Mouse (Mus musculus): ENCODE results near the gene 9930111J21Rik1. TPM values are rescaled to one million over a fixed set of nuclear protein-coding genes. Genes with fewer than 3 reads are reported as not detected.
"Not testable (repeated sequence)": the region's sequence is repeated elsewhere in the genome, so short reads cannot be mapped to it uniquely, and the experiment has no call there.

Gene 9930111J21Rik1
- polyA plus RNA-seq, 1 experiment from 2014 or later, result 0.15 TPM

DNA sequence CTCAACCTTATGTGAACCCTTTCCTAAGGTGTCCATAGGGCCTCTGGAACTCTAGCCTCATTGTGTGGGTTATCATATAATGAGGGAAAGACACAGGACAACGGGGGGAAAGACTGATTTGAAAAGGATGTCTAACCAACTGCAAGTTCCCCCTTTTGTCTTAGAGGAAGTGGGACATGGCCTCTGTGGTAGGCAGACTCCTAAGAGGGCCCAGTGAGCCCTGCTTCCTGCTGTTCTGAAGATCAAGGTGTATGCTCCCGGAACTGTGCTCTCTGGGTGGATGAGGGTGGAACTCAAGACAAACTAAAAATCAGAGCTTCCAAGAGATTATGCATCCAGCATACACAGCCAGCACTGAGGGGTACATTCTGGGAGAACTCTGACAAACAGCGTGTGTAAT is 9.0 kb upstream of the 9930111J21Rik1 start:
- H3K27ac ChIP-seq (ENCODE audit: low read depth, low read length); H3K27me3 ChIP-seq (replicated peaks; ENCODE audit: control insufficient read depth, insufficient read depth, low read length): not testable (repeated sequence)
- 81% methylated on average over 2 of the region's 3 CpGs for WGBS

DNA sequence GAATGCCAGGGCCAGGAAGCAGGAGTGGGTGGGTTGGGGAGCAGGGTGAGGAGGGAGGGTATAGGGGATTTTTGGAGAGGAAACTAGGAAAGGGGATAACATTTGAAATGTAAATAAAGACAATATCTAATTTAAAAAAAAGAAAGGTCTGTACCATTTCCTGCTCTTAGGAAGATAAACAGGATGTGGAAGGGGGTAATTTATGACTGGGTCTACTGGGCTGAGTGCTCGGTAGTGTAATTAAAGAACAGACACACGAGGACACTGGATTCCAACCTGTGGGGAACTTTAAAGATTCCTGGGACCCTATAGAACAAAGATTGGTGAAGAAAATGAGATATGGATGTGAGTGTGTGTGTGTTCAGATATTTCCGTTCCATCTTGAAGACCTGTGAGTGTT is 3.6 kb upstream of the 9930111J21Rik1 start:
- H3K27ac ChIP-seq (ENCODE audit: low read depth, low read length); H3K9me3 ChIP-seq (replicated peaks; ENCODE audit: control insufficient read depth, low read length); H3K9ac ChIP-seq (ENCODE audit: low read length); H3K4me1 ChIP-seq (ENCODE audit: control insufficient read depth, insufficient read depth, low read length); H3K4me2 ChIP-seq (ENCODE audit: low read length); DNase-seq (ENCODE audit: low spot score); H3K4me3 ChIP-seq (ENCODE audit: low read depth, low read length); H3K36me3 ChIP-seq (ENCODE audit: control insufficient read depth, insufficient read depth, low read length); ATAC-seq; H3K27me3 ChIP-seq (replicated peaks; ENCODE audit: control insufficient read depth, insufficient read depth, low read length): not testable (repeated sequence)
- no CpG with 5 or more reads among the region's 3 CpGs for WGBS

More for the DNA sequence above, 9.0 kb upstream of the 9930111J21Rik1 start:
- not testable (repeated sequence) for H3K9ac ChIP-seq (ENCODE audit: low read length); H3K4me2 ChIP-seq (ENCODE audit: low read length); DNase-seq (ENCODE audit: low spot score); H3K4me1 ChIP-seq (ENCODE audit: control insufficient read depth, insufficient read depth, low read length); H3K9me3 ChIP-seq (replicated peaks; ENCODE audit: control insufficient read depth, low read length); H3K36me3 ChIP-seq (ENCODE audit: control insufficient read depth, insufficient read depth, low read length); H3K4me3 ChIP-seq (ENCODE audit: low read depth, low read length); ATAC-seq

DNA sequence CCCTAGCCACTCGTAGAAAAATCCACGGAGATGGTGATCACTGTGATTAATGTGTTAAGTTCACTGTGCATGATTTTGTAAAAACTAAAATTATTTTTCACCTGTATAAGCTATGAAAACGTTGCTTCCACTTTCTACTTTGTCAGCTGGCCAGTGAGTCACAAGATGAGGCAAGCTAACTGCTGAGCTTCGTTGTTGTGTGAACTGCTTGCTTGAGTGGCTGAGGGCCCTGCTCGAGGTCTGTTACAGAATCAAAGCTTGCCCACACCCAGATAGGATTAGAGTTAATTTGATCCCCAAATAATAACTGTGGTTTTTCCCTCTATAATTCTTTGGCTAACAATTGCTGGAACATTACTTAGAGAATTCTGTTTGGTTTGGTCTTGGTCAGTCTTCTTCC is 854 bp upstream of the 9930111J21Rik1 start:
- not testable (repeated sequence) for H3K9ac ChIP-seq (ENCODE audit: low read length); H3K27ac ChIP-seq (ENCODE audit: low read depth, low read length); H3K4me2 ChIP-seq (ENCODE audit: low read length); H3K27me3 ChIP-seq (replicated peaks; ENCODE audit: control insufficient read depth, insufficient read depth, low read length); H3K4me1 ChIP-seq (ENCODE audit: control insufficient read depth, insufficient read depth, low read length); H3K36me3 ChIP-seq (ENCODE audit: control insufficient read depth, insufficient read depth, low read length); H3K9me3 ChIP-seq (replicated peaks; ENCODE audit: control insufficient read depth, low read length); ATAC-seq; DNase-seq (ENCODE audit: low spot score); H3K4me3 ChIP-seq (ENCODE audit: low read depth, low read length)
- WGBS, result no CpG with 5 or more reads among the region's 5 CpGs

DNA sequence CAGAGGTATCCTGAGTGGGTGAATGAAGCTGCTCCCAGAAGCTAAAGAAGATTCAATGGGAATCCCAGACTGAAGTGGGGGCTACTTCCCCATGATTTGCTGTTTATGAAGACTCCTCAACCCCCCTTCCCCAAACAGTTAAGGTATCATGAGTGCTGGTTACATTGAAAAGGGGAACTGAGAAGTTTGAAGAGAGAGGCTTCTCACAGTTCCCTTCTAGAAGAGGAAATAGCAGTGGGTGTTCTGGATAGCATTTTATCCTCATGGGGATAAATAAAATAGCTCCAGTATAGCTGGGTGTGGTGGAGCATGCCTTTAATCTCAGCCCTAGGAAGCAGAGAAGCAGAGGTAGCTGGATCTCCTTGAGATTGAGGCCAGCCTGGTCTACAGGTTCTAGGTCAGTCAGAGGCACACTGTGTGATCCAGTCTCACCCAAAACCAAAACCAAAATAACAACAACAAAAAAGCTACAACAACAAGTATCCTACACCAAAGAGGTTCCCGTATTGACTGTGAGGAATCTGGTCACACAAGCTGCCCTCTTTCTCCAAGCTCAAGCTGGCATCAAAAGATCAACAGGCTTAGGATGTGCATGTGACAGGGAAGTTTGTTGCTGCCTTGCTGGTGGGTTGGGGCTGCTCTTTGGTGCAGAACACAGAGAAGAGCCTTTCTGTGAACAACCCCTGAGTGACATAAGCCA is 808 bp downstream of the 9930111J21Rik1 start, which contains the start of gene Olfr56:
Gene Olfr56 (plus strand): TSS at position 650 of the 700 bp plus-strand sequence.
- H3K4me3 ChIP-seq (ENCODE audit: low read depth, low read length); DNase-seq (ENCODE audit: low spot score); H3K4me2 ChIP-seq (ENCODE audit: low read length); H3K27ac ChIP-seq (ENCODE audit: low read depth, low read length); H3K36me3 ChIP-seq (ENCODE audit: control insufficient read depth, insufficient read depth, low read length); ATAC-seq; H3K27me3 ChIP-seq (replicated peaks; ENCODE audit: control insufficient read depth, insufficient read depth, low read length); H3K9me3 ChIP-seq (replicated peaks; ENCODE audit: control insufficient read depth, low read length); H3K4me1 ChIP-seq (ENCODE audit: control insufficient read depth, insufficient read depth, low read length); H3K9ac ChIP-seq (ENCODE audit: low read length): not testable (repeated sequence)
- no CpG with 5 or more reads among the region's 1 CpGs for WGBS

DNA sequence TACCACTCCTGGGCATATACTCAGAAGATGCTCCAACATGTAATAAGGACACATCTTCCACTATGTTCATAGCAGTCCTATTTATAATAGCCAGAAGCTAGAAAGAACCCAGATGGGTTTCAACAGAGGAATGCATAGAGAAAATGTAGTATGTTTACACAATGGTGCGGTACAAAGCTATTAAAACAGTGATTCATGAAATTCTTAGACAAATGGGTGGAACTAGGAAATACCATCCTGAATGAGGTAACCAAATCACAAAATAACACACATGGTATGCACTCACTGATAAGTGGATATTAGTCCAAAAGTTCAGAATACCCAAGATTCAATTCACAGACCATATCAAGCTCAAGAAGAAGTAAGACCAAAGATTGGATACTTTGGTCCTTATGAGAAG is 4.5 kb downstream of the 9930111J21Rik1 start:
- no CpG with 5 or more reads among the region's 1 CpGs for WGBS

DNA sequence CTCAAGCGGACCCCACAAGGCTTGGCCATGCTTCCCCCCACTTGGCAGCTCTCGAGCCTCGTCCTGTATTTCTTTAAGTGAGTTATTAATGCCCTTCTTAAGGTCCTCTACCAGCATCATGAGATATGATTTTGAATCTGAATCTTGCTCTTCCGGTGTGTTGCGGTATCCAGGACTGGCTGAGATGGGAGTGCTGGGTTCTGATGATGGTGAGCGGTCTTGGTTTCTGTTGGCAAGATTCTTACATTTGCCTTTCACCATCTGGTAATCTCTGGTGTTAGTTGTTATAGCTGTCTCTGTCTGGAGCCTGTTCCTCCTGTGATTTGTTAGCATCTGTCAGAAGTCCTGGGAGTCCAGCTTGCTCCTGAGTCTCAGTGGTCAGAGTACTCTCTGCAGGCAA is 33.1 kb downstream of the 9930111J21Rik1 start, which contains the start of gene Psme2b:
Gene Psme2b (minus strand): TSS at position 101 of the 400 bp plus-strand sequence.
- DNase-seq (ENCODE audit: low spot score); H3K4me3 ChIP-seq (ENCODE audit: low read depth, low read length); ATAC-seq; H3K36me3 ChIP-seq (ENCODE audit: control insufficient read depth, insufficient read depth, low read length); H3K9me3 ChIP-seq (replicated peaks; ENCODE audit: control insufficient read depth, low read length); H3K9ac ChIP-seq (ENCODE audit: low read length); H3K27ac ChIP-seq (ENCODE audit: low read depth, low read length); H3K4me1 ChIP-seq (ENCODE audit: control insufficient read depth, insufficient read depth, low read length); H3K27me3 ChIP-seq (replicated peaks; ENCODE audit: control insufficient read depth, insufficient read depth, low read length); H3K4me2 ChIP-seq (ENCODE audit: low read length): not testable (repeated sequence)
- 95% methylated on average over 6 of the region's 6 CpGs for WGBS

More for the DNA sequence above, 4.5 kb downstream of the 9930111J21Rik1 start:
- H3K36me3 ChIP-seq (ENCODE audit: control insufficient read depth, insufficient read depth, low read length); ATAC-seq; H3K27me3 ChIP-seq (replicated peaks; ENCODE audit: control insufficient read depth, insufficient read depth, low read length); H3K4me3 ChIP-seq (ENCODE audit: low read depth, low read length); H3K9ac ChIP-seq (ENCODE audit: low read length); H3K9me3 ChIP-seq (replicated peaks; ENCODE audit: control insufficient read depth, low read length); H3K4me1 ChIP-seq (ENCODE audit: control insufficient read depth, insufficient read depth, low read length); H3K27ac ChIP-seq (ENCODE audit: low read depth, low read length); H3K4me2 ChIP-seq (ENCODE audit: low read length); DNase-seq (ENCODE audit: low spot score): not testable (repeated sequence)

DNA sequence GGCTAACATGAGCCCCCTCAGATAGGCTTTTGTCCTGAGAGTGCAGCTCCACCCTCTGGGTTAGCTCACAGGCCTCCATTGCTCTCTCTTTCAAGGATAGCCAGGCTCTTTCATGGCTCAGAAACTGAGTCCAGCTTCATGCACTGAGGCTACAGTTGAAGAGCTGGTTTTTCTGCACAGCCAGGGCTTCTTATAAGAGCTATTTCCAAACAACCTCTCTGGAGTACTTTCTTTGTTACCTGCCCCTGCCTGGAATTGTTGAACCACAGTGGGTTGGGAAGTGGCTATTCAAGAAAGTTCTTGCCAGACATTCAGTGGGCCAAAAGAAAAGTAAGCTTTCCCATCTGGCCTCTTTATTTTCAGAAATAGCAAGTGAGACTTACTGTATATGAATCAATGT is 39.9 kb downstream of the 9930111J21Rik1 start:
- not testable (repeated sequence) for H3K36me3 ChIP-seq (ENCODE audit: control insufficient read depth, insufficient read depth, low read length); H3K4me1 ChIP-seq (ENCODE audit: control insufficient read depth, insufficient read depth, low read length); H3K9ac ChIP-seq (ENCODE audit: low read length); H3K27me3 ChIP-seq (replicated peaks; ENCODE audit: control insufficient read depth, insufficient read depth, low read length); H3K9me3 ChIP-seq (replicated peaks; ENCODE audit: control insufficient read depth, low read length); H3K27ac ChIP-seq (ENCODE audit: low read depth, low read length); H3K4me3 ChIP-seq (ENCODE audit: low read depth, low read length); ATAC-seq; H3K4me2 ChIP-seq (ENCODE audit: low read length); DNase-seq (ENCODE audit: low spot score)

DNA sequence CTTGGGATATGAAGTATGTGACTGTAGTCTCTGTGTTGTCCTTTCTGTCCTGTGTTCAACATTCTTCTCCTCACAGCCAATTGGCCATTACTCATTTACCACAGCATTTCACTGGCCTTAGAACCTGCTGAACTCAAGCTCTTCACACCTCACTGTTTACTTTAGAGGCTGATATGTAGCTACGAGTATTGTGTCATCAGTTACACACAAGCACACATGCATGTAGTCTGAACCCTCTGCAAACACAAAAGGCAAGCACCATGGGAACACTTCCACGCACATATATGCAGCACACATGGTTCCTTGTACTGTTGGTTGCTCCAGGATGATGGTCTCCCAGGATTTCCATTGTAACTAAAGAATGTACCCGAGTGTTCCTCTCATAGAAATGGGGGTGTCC is 43.9 kb downstream of the 9930111J21Rik1 start:
- not testable (repeated sequence) for DNase-seq (ENCODE audit: low spot score); H3K4me3 ChIP-seq (ENCODE audit: low read depth, low read length); H3K9ac ChIP-seq (ENCODE audit: low read length); H3K4me2 ChIP-seq (ENCODE audit: low read length); ATAC-seq; H3K4me1 ChIP-seq (ENCODE audit: control insufficient read depth, insufficient read depth, low read length); H3K27me3 ChIP-seq (replicated peaks; ENCODE audit: control insufficient read depth, insufficient read depth, low read length); H3K27ac ChIP-seq (ENCODE audit: low read depth, low read length); H3K36me3 ChIP-seq (ENCODE audit: control insufficient read depth, insufficient read depth, low read length); H3K9me3 ChIP-seq (replicated peaks; ENCODE audit: control insufficient read depth, low read length)
- WGBS, result no CpG with 5 or more reads among the region's 3 CpGs

DNA sequence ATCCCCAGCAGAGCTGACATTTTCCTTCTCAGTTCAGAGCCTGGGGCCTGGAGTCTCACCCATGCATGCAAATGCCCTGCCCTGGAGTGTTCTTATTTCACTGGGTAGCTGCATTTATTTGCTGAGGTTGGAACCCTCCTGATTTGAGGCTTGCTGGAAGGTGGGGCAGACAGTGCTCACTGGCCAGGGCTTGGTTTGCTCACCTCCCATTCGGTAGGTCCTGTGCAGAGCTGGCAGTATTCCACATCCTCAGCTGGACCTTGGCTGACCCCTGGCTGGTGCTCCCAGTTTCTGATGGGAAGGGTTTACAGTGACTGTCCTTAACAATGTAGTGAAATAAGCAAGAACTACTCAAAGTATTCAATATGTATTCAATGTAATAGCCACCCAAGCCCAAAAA is 45.3 kb downstream of the 9930111J21Rik1 start:
- WGBS, result 100% methylated on average over 1 of the region's 1 CpGs
- not testable (repeated sequence) for H3K4me3 ChIP-seq (ENCODE audit: low read depth, low read length)

More for the DNA sequence above, 45.3 kb downstream of the 9930111J21Rik1 start:
- not testable (repeated sequence) for H3K4me1 ChIP-seq (ENCODE audit: control insufficient read depth, insufficient read depth, low read length); ATAC-seq; H3K4me2 ChIP-seq (ENCODE audit: low read length); H3K27me3 ChIP-seq (replicated peaks; ENCODE audit: control insufficient read depth, insufficient read depth, low read length); H3K27ac ChIP-seq (ENCODE audit: low read depth, low read length); H3K9ac ChIP-seq (ENCODE audit: low read length); H3K9me3 ChIP-seq (replicated peaks; ENCODE audit: control insufficient read depth, low read length); DNase-seq (ENCODE audit: low spot score); H3K36me3 ChIP-seq (ENCODE audit: control insufficient read depth, insufficient read depth, low read length)
